Mouse (Mus musculus): ENCODE measurements around the gene Phospho2. TPM values are rescaled to one million over a fixed set of nuclear protein-coding genes. Genes with fewer than 3 reads are reported as not detected.

Phospho2 gene
- total and polyA plus RNA-seq, 2 experiments from 2014 or later: 19.8 to 27.6 TPM

- Histone ChIP-seq H3K27ac (peak overlapping the region; percentile 98), H3K4me1 (ENCODE audit: insufficient read depth, low read length) (peaks cover 14% of the 10 kb centered on the region), H3K36me3 (ENCODE audit: insufficient read depth, low read length) (no peaks in the 10 kb centered on the region), H3K9me3 (ENCODE audit: low read length) (no peaks in the 10 kb centered on the region), H3K4me2 (ENCODE audit: low read depth, low read length) (peak overlapping the region; percentile 77), H3K27me3 (ENCODE audit: insufficient read depth, low read length) (no peaks in the 10 kb centered on the region), H3K4me3 (ENCODE audit: low read length) (peak overlapping the region; percentile 83), H3K9ac (replicated peaks; ENCODE audit: low read length) (peak overlapping the region; percentile 97)
- under 1% methylated on average over 68 of the region's 80 CpGs for WGBS
- DNase-seq (ENCODE audit: low spot score) (peak; percentile 70), ATAC-seq (peak; percentile 84)
- peak; percentile 31 for TF ChIP-seq CTCF (IDR thresholded peaks at IDR 0.05; ENCODE audit: low read depth)
Observed at GRCm38 (mm10) chr2:69822361-69823128, 33.1 kb downstream of the Phospho2 start.

- 1% methylated on average over 45 of the region's 45 CpGs for WGBS
- H3K9me3 ChIP-seq (ENCODE audit: low read length): no peaks in the 10 kb centered on the region
Observed at GRCm38 (mm10) chr2:69823129-69823677, 33.8 kb downstream of the Phospho2 start.

GRCm38 (mm10) chr2:69825898-69826297, 36.5 kb downstream of the Phospho2 start:
- WGBS: 67% methylated on average over 10 of the region's 10 CpGs
- DNase-seq (ENCODE audit: low spot score): no peak
- H3K9ac ChIP-seq (replicated peaks; ENCODE audit: low read length): peak overlapping the region; percentile 31; the same call in 1 of the 2 replicates

More at GRCm38 (mm10) chr2:69823129-69823677, 33.8 kb downstream of the Phospho2 start:
- peak overlapping the region; percentile 83 for H3K4me3 ChIP-seq (ENCODE audit: low read length)
- ATAC-seq (peak; percentile 84), DNase-seq (ENCODE audit: low spot score) (peak; percentile 80)
- peak overlapping the region; percentile 97 for H3K9ac ChIP-seq (replicated peaks; ENCODE audit: low read length)
- TF ChIP-seq CTCF (IDR thresholded peaks at IDR 0.05; ENCODE audit: low read depth): no peak
- peak overlapping the region; percentile 98 for H3K27ac ChIP-seq
- H3K36me3 ChIP-seq (ENCODE audit: insufficient read depth, low read length): peaks cover 3% of the 10 kb centered on the region; the same call in 1 of the 2 replicates
- peak overlapping the region; percentile 77 for H3K4me2 ChIP-seq (ENCODE audit: low read depth, low read length)
- H3K27me3 ChIP-seq (ENCODE audit: insufficient read depth, low read length): no peaks in the 10 kb centered on the region
- peaks cover 14% of the 10 kb centered on the region for H3K4me1 ChIP-seq (ENCODE audit: insufficient read depth, low read length)

GRCm38 (mm10) chr2:69826380-69826779, 37.0 kb downstream of the Phospho2 start:
- ATAC-seq (no peak), DNase-seq (ENCODE audit: low spot score) (peak; percentile 55)
- 30% methylated on average over 2 of the region's 2 CpGs for WGBS
- TF ChIP-seq CTCF (IDR thresholded peaks at IDR 0.05; ENCODE audit: low read depth): no peak
- H3K36me3 ChIP-seq (ENCODE audit: insufficient read depth, low read length): peaks cover 19% of the 10 kb centered on the region; the same call in 1 of the 2 replicates
- H3K27ac ChIP-seq: peak overlapping the region; percentile 74
- peaks cover 14% of the 10 kb centered on the region for H3K4me1 ChIP-seq (ENCODE audit: insufficient read depth, low read length)
- H3K4me3 ChIP-seq (ENCODE audit: low read length): no peak overlapping the region
- peak overlapping the region; percentile 31; the same call in 1 of the 2 replicates for H3K9ac ChIP-seq (replicated peaks; ENCODE audit: low read length)
- no peaks in the 10 kb centered on the region for H3K27me3 ChIP-seq (ENCODE audit: insufficient read depth, low read length)
- H3K4me2 ChIP-seq (ENCODE audit: low read depth, low read length): peak overlapping the region; percentile 34
- H3K9me3 ChIP-seq (ENCODE audit: low read length): no peaks in the 10 kb centered on the region

More at GRCm38 (mm10) chr2:69825898-69826297, 36.5 kb downstream of the Phospho2 start:
- no peaks in the 10 kb centered on the region for H3K27me3 ChIP-seq (ENCODE audit: insufficient read depth, low read length)
- peak overlapping the region; percentile 74 for H3K27ac ChIP-seq
- TF ChIP-seq CTCF (IDR thresholded peaks at IDR 0.05; ENCODE audit: low read depth): no peak
- peaks cover 16% of the 10 kb centered on the region; the same call in 1 of the 2 replicates for H3K36me3 ChIP-seq (ENCODE audit: insufficient read depth, low read length)
- ATAC-seq: no peak
- no peaks in the 10 kb centered on the region for H3K9me3 ChIP-seq (ENCODE audit: low read length)
- H3K4me3 ChIP-seq (ENCODE audit: low read length): no peak overlapping the region
- peaks cover 14% of the 10 kb centered on the region for H3K4me1 ChIP-seq (ENCODE audit: insufficient read depth, low read length)
- peak overlapping the region; percentile 34; the same call in 1 of the 2 replicates for H3K4me2 ChIP-seq (ENCODE audit: low read depth, low read length)

DNA sequence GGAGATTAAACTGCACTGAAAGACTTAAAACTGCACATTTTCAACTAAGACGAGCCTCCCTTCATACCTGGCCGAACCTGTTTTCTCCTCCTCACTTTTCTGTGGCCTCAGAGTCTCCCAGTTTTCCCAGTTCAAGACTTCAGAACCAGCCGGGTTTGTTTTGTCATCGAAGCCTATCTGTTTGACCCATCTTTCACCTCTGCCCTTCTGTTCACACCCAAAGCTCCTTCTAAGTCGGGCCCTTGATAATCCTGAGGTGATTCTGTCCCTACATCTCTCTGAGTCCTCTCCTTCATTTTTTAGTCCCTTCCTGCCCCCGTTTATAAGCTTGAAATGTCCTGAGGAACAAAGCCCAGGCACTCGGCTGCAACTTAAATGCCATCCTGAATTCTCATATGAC, 38.6 kb downstream of the Phospho2 start:
- DNase-seq (ENCODE audit: low spot score) (no peak), ATAC-seq (no peak)
- no peaks in the 10 kb centered on the region for H3K9me3 ChIP-seq (ENCODE audit: low read length)
- no peak overlapping the region for H3K9ac ChIP-seq (replicated peaks; ENCODE audit: low read length)
- H3K4me2 ChIP-seq (ENCODE audit: low read depth, low read length): no peak overlapping the region
- peaks cover 19% of the 10 kb centered on the region; the same call in 1 of the 2 replicates for H3K36me3 ChIP-seq (ENCODE audit: insufficient read depth, low read length)
- H3K4me1 ChIP-seq (ENCODE audit: insufficient read depth, low read length): peaks cover 14% of the 10 kb centered on the region
- 57% methylated on average over 7 of the region's 7 CpGs for WGBS
- no peaks in the 10 kb centered on the region for H3K27me3 ChIP-seq (ENCODE audit: insufficient read depth, low read length)
- TF ChIP-seq CTCF (IDR thresholded peaks at IDR 0.05; ENCODE audit: low read depth): no peak
- H3K4me3 ChIP-seq (ENCODE audit: low read length): no peak overlapping the region
- H3K27ac ChIP-seq: no peak overlapping the region

DNA sequence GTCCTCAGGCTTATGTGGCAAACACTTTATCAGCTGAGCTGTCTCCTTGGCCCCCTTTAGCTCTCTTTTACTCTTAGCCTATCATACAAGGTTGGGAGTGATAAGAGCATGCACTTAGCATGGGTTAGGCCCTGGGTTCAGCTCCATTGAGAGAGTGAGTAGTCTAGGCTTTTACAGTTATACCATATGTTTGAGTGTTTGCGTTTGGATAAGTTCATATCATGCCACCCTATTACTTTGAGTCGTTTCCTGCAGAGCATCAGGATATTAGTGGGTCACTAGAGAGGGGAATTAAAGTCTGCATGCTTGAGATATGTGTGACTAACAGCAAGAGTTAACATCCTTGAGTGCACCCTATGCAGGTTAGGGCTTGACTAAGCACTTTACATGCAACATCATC, 40.3 kb downstream of the Phospho2 start:
- Histone ChIP-seq H3K36me3 (ENCODE audit: insufficient read depth, low read length) (peaks cover 28% of the 10 kb centered on the region), H3K4me1 (ENCODE audit: insufficient read depth, low read length) (peaks cover 10% of the 10 kb centered on the region), H3K27ac (no peak overlapping the region), H3K9ac (replicated peaks; ENCODE audit: low read length) (no peak overlapping the region), H3K9me3 (ENCODE audit: low read length) (no peaks in the 10 kb centered on the region), H3K4me3 (ENCODE audit: low read length) (no peak overlapping the region), H3K27me3 (ENCODE audit: insufficient read depth, low read length) (no peaks in the 10 kb centered on the region), H3K4me2 (ENCODE audit: low read depth, low read length) (no peak overlapping the region)
- no peak for TF ChIP-seq CTCF (IDR thresholded peaks at IDR 0.05; ENCODE audit: low read depth)
- DNase-seq (ENCODE audit: low spot score) (no peak), ATAC-seq (no peak)
- 95% methylated on average over 2 of the region's 2 CpGs for WGBS

Data from hindbrain, postnatal 0 days (tissue).